Mouse (Mus musculus) neural tube, embryonic 13.5 days (tissue): ENCODE data around the gene Tenm4. TPM values are rescaled to one million over a fixed set of nuclear protein-coding genes. Genes with fewer than 3 reads are reported as not detected.

Experiments used
- ATAC-seq: fragments of 200-750 bp; cut with Nextera tagmentation; 2 replicates; pipeline ENCODE4 v1.8.0; 2017; ENCODE audit warnings: low read depth, mild to moderate bottlenecking, moderate TSS enrichment, moderate library complexity
- H3K27ac ChIP-seq: fragments of 300-500 bp; sonication (generic); replicated peaks from 2 replicates; pipeline ENCODE4 v1.5.1; 2015; ENCODE audit warnings: moderate library complexity, mild to moderate bottlenecking, inconsistent platforms
- H3K27me3 ChIP-seq: fragments of 300-500 bp; sonication (generic); 2 replicates; pipeline ENCODE4 v1.6.1; 2015; ENCODE audit warnings: mild to moderate bottlenecking, inconsistent platforms
- H3K36me3 ChIP-seq: fragments of 300-500 bp; sonication (generic); 2 replicates; pipeline ENCODE4 v1.6.1; 2015; ENCODE audit warnings: mild to moderate bottlenecking, inconsistent platforms
- H3K4me1 ChIP-seq: fragments of 300-500 bp; sonication (generic); replicated peaks from 2 replicates; pipeline ENCODE4 v1.6.1; 2015; ENCODE audit warnings: inconsistent platforms
- H3K4me2 ChIP-seq: fragments of 300-500 bp; sonication (generic); 2 replicates; pipeline ENCODE4 v1.6.1; 2015; ENCODE audit warnings: inconsistent platforms, mild to moderate bottlenecking, moderate library complexity
- H3K4me3 ChIP-seq: fragments of 300-500 bp; sonication (generic); 2 replicates; pipeline ENCODE4 v1.5.1; 2015; ENCODE audit warnings: mild to moderate bottlenecking, inconsistent platforms
- H3K9ac ChIP-seq: fragments of 300-500 bp; sonication (generic); 2 replicates; pipeline ENCODE4 v1.6.1; 2015; ENCODE audit warnings: moderate library complexity, mild to moderate bottlenecking, inconsistent platforms
- H3K9me3 ChIP-seq: fragments of 300-500 bp; sonication (generic); 2 replicates; pipeline ENCODE4 v1.6.1; 2016; ENCODE audit warnings: inconsistent platforms
- WGBS: fragments of 180-500 bp; shearing (Covaris S2); methylation state at CpG from one replicate; pipeline ENCODE4 v1.1.7; 2015; 5-methylcytosine and 5-hydroxymethylcytosine counted together
- polyA plus RNA-seq: library from polyadenylated mRNA; unstranded; fragments of >200 nt; fragmentation: Nextera tagmentation; extraction: Ambion mirVana; gene quantifications from 2 replicates; pipeline ENCODE4 v1.2.1, GENCODE M21; 2015

Tenm4 gene
- polyA plus RNA-seq, 1 experiment from 2014 or later: 36.8 TPM

GRCm38 (mm10) chr7:96709891-96710290 lies 538.8 kb downstream of the Tenm4 start:
- peaks cover 4% of the 10 kb centered on the region for H3K4me1 ChIP-seq
- no peak overlapping the region for H3K4me2 ChIP-seq
- no peak overlapping the region for H3K4me3 ChIP-seq
- H3K9me3 ChIP-seq: no peaks in the 10 kb centered on the region
- H3K27me3 ChIP-seq: no peaks in the 10 kb centered on the region
- 77% methylated on average over 4 of the region's 4 CpGs for WGBS
- H3K36me3 ChIP-seq: no peaks in the 10 kb centered on the region
- ATAC-seq: no peak
- H3K9ac ChIP-seq: no peak overlapping the region
- no peak overlapping the region for H3K27ac ChIP-seq

GRCm38 (mm10) chr7:96710658-96711071 lies 539.6 kb downstream of the Tenm4 start:
- H3K4me1 ChIP-seq: peaks cover 4% of the 10 kb centered on the region
- H3K4me3 ChIP-seq: no peak overlapping the region
- H3K9me3 ChIP-seq: no peaks in the 10 kb centered on the region
- no peak overlapping the region for H3K4me2 ChIP-seq
- H3K27ac ChIP-seq: 0 out of 2 replicates have a peak overlapping the region, but pooled peaks have one; percentile 15
- no peaks in the 10 kb centered on the region for H3K36me3 ChIP-seq
- no peaks in the 10 kb centered on the region for H3K27me3 ChIP-seq
- no peak for ATAC-seq
- H3K9ac ChIP-seq: no peak overlapping the region
- 60% methylated on average over 1 of the region's 1 CpGs for WGBS

- Histone ChIP-seq H3K27ac (no peak overlapping the region), H3K4me1 (peaks cover 9% of the 10 kb centered on the region), H3K27me3 (peaks cover 14% of the 10 kb centered on the region), H3K36me3 (no peaks in the 10 kb centered on the region), H3K4me3 (no peak overlapping the region), H3K9me3 (no peaks in the 10 kb centered on the region), H3K4me2 (no peak overlapping the region), H3K9ac (no peak overlapping the region)
- no peak for ATAC-seq
Measured at GRCm38 (mm10) chr7:96712876-96713275, 541.8 kb downstream of the Tenm4 start.

GRCm38 (mm10) chr7:96716911-96717310 lies 545.9 kb downstream of the Tenm4 start:
- no peaks in the 10 kb centered on the region for H3K9me3 ChIP-seq
- peaks cover 14% of the 10 kb centered on the region for H3K27me3 ChIP-seq
- no peak overlapping the region for H3K27ac ChIP-seq
- H3K4me3 ChIP-seq: no peak overlapping the region
- no peak overlapping the region for H3K9ac ChIP-seq
- 89% methylated on average over 4 of the region's 4 CpGs for WGBS
- peaks cover 42% of the 10 kb centered on the region for H3K4me1 ChIP-seq
- H3K36me3 ChIP-seq: no peaks in the 10 kb centered on the region
- H3K4me2 ChIP-seq: no peak overlapping the region
- ATAC-seq: no peak

- ATAC-seq: peak; percentile 90
- H3K27me3 ChIP-seq: peaks cover 14% of the 10 kb centered on the region
- H3K27ac ChIP-seq: peak overlapping the region; percentile 86
- no peaks in the 10 kb centered on the region for H3K9me3 ChIP-seq
- H3K4me3 ChIP-seq: no peak overlapping the region
- peak overlapping the region; percentile 3; the same call in 1 of the 2 replicates for H3K4me2 ChIP-seq
- 0 out of 2 replicates have a peak overlapping the region, but pooled peaks have one; percentile 8 for H3K9ac ChIP-seq
- H3K4me1 ChIP-seq: peaks cover 42% of the 10 kb centered on the region
- 23% methylated on average over 14 of the region's 14 CpGs for WGBS
- no peaks in the 10 kb centered on the region for H3K36me3 ChIP-seq
Measured at GRCm38 (mm10) chr7:96718201-96719155, 547.4 kb downstream of the Tenm4 start.

GRCm38 (mm10) chr7:96719926-96720325 lies 548.9 kb downstream of the Tenm4 start:
- Histone ChIP-seq H3K9ac (no peak overlapping the region), H3K4me3 (no peak overlapping the region), H3K9me3 (no peaks in the 10 kb centered on the region), H3K27ac (peak overlapping the region; percentile 86), H3K4me2 (no peak overlapping the region), H3K27me3 (peaks cover 14% of the 10 kb centered on the region), H3K4me1 (peaks cover 42% of the 10 kb centered on the region), H3K36me3 (0 out of 2 replicates have a peak, but pooled peaks cover 3% of the 10 kb centered on the region)
- no peak for ATAC-seq
- 43% methylated on average over 1 of the region's 1 CpGs for WGBS

- peak; percentile 37 for ATAC-seq
- Histone ChIP-seq H3K4me1 (peaks cover 42% of the 10 kb centered on the region), H3K9me3 (no peaks in the 10 kb centered on the region), H3K4me3 (no peak overlapping the region), H3K27me3 (peaks cover 14% of the 10 kb centered on the region), H3K4me2 (no peak overlapping the region), H3K27ac (peak overlapping the region; percentile 86), H3K9ac (no peak overlapping the region), H3K36me3 (0 out of 2 replicates have a peak, but pooled peaks cover 3% of the 10 kb centered on the region)
- WGBS: 35% methylated on average over 5 of the region's 5 CpGs
Measured at GRCm38 (mm10) chr7:96720465-96720864, 549.4 kb downstream of the Tenm4 start.

- peaks cover 39% of the 10 kb centered on the region for H3K4me1 ChIP-seq
- no peak overlapping the region for H3K27ac ChIP-seq
- WGBS: 32% methylated on average over 3 of the region's 3 CpGs
- no peaks in the 10 kb centered on the region for H3K27me3 ChIP-seq
- no peak overlapping the region for H3K9ac ChIP-seq
- no peak overlapping the region for H3K4me3 ChIP-seq
- no peak overlapping the region for H3K4me2 ChIP-seq
- H3K36me3 ChIP-seq: 0 out of 2 replicates have a peak, but pooled peaks cover 3% of the 10 kb centered on the region
- ATAC-seq: no peak
- no peaks in the 10 kb centered on the region for H3K9me3 ChIP-seq
Measured at GRCm38 (mm10) chr7:96722796-96723195, 551.8 kb downstream of the Tenm4 start.

- Histone ChIP-seq H3K4me1 (peaks cover 15% of the 10 kb centered on the region), H3K9ac (no peak overlapping the region), H3K27ac (no peak overlapping the region), H3K27me3 (0 out of 2 replicates have a peak, but pooled peaks cover 5% of the 10 kb centered on the region), H3K36me3 (0 out of 2 replicates have a peak, but pooled peaks cover 11% of the 10 kb centered on the region), H3K4me2 (no peak overlapping the region), H3K4me3 (no peak overlapping the region), H3K9me3 (no peaks in the 10 kb centered on the region)
- 93% methylated on average over 5 of the region's 5 CpGs for WGBS
- ATAC-seq: no peak
Measured at GRCm38 (mm10) chr7:96725603-96726002, 554.6 kb downstream of the Tenm4 start.

GRCm38 (mm10) chr7:96730360-96730759 lies 559.3 kb downstream of the Tenm4 start:
- WGBS: 81% methylated on average over 1 of the region's 1 CpGs
- Histone ChIP-seq H3K27me3 (0 out of 2 replicates have a peak, but pooled peaks cover 5% of the 10 kb centered on the region), H3K4me3 (no peak overlapping the region), H3K27ac (no peak overlapping the region), H3K36me3 (0 out of 2 replicates have a peak, but pooled peaks cover 8% of the 10 kb centered on the region), H3K9me3 (no peaks in the 10 kb centered on the region), H3K9ac (no peak overlapping the region), H3K4me1 (0 out of 2 replicates have a peak, but pooled peaks cover 6% of the 10 kb centered on the region), H3K4me2 (no peak overlapping the region)
- no peak for ATAC-seq

- Histone ChIP-seq H3K36me3 (0 out of 2 replicates have a peak, but pooled peaks cover 8% of the 10 kb centered on the region), H3K27ac (no peak overlapping the region), H3K27me3 (0 out of 2 replicates have a peak, but pooled peaks cover 5% of the 10 kb centered on the region), H3K9ac (no peak overlapping the region), H3K4me2 (no peak overlapping the region), H3K4me1 (0 out of 2 replicates have a peak, but pooled peaks cover 6% of the 10 kb centered on the region), H3K4me3 (no peak overlapping the region), H3K9me3 (no peaks in the 10 kb centered on the region)
- WGBS: 83% methylated on average over 4 of the region's 4 CpGs
- no peak for ATAC-seq
Measured at GRCm38 (mm10) chr7:96731947-96732346, 560.9 kb downstream of the Tenm4 start.
